Mouse (Mus musculus): ENCODE results near the gene Atad2b.

DNA sequence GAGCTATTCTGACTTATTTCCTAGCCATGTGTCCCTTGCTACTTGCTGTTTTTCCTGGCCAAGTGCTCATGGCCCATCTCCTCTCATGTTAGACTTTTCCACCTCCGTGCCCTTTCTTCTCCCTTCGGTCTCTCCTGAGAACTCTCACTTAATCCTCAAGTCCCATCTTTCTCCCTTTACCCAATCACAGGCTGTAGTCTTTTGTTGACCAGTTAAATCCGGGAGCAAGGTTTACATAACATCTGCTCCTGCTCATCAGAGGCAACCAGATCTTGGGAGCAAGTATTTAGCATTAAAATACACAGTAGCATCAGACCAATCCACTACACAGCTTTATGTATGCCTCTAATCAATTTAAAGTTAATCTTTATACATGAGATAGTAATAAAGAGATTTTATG is 2.7 kb upstream of the Atad2b start:
- TF ChIP-seq POLR2A (IDR thresholded peaks at IDR 0.05; ENCODE audit: low read depth, low read length) (no peak), CTCF (conservative IDR thresholded peaks at IDR 0.05; ENCODE audit: insufficient read depth, insufficient read length, low read depth, low read length) (no peak)

All from kidney, adult 2 months (tissue).